Mouse (Mus musculus) embryo, embryonic 9.5 days (tissue): ENCODE results near the gene Hyls1.

ENCODE experiments used
- DNase-seq: peaks from one replicate; pipeline ENCODE4 v3.0.0-alpha.2; 2017; ENCODE audit errors: extremely low spot score

The Hyls1 gene

DNA sequence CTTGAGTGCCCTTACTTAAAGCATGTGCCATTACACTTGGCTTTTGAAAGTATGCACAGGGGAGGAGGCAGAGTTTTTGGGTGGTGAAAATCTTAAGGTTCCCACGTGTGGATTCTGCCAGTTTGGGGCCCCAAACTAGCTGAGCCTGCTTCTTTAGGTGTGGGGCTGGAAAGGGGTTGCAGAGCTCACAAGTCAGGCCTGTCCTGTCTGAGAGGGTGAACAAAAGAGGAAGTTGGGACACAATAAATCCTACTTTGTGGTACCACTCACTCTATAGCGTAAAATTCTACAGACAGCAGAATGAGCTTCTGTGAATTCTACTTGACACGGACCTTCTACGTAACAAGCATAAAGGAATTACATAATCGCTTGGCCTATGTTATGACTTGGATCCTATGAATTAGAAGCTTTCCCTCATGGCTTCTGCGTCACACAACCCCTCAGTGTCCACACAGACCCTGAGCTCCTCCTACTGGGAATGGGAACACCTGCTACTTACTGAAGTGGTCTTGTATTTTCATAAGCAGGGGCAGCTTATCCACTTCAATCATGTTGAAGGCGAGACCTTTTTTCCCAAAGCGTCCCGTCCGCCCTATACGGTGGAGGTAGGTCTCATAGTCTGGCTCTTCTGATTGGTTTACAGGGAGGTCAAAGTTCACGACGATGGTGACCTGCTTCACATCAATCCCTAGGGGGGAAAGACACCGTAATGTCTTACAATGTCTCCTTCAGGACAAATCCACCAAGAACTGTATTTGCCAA is 26.9 kb downstream of the Hyls1 start:
- DNase-seq = no peak

DNA sequence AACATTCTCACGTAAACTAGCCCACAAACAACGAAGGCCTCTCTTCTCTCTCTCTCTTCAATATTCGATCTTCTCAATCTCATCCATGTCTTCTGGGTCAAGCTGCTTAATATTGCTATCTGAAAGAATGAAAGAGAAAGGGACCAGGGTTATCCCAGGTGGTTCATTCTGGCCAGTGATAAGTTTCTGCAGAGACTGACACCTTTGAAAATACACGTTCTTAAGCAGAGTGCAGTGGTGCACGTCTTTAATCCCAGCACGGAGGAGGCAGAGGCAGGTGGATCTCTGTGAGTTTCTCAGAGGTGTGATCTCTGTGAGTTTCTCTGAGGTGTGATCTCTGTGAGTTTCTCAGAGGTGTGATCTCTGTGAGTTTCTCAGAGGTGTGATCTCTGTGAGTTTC is 28.3 kb downstream of the Hyls1 start:
- DNase-seq = no peak

DNA sequence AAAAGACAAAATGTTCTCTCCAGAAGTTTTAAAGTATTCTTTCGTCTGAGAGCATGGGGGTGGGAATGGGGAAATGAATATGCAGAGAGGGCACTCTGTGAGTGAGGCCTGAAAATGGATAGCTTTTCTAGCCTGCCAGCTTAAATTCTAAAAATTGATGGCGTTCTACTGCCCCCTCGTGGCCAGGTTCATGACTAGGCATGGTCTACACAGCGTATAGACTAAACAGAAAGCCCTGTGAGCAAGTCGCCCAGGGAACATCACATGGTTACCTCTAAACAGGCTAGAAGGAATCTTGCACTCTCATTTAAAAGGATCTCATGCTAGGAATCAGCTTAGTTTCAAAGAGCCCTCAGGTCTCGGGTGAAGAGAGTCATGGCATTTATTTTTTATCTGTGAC is 28.7 kb downstream of the Hyls1 start:
- peak; percentile 80 for DNase-seq

DNA sequence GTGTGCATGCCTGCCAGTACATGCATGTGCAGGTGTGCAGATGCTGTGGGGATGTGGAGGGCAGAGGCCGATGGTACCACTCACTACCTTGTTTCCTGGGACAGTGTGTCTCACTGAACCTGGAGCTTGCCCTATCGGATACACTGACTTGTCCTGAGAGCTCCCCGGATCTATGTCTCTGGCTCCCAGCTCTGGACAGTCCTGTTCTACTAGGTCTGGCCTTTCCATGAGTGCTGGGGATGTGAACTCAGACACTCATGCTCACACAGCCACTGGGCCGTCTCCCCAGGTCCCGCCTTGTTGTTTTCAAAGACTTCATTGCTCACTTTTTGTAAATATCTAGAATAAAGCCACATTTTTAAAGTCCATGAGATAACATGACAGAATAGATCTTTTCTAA is 29.2 kb downstream of the Hyls1 start:
- no peak for DNase-seq

DNA sequence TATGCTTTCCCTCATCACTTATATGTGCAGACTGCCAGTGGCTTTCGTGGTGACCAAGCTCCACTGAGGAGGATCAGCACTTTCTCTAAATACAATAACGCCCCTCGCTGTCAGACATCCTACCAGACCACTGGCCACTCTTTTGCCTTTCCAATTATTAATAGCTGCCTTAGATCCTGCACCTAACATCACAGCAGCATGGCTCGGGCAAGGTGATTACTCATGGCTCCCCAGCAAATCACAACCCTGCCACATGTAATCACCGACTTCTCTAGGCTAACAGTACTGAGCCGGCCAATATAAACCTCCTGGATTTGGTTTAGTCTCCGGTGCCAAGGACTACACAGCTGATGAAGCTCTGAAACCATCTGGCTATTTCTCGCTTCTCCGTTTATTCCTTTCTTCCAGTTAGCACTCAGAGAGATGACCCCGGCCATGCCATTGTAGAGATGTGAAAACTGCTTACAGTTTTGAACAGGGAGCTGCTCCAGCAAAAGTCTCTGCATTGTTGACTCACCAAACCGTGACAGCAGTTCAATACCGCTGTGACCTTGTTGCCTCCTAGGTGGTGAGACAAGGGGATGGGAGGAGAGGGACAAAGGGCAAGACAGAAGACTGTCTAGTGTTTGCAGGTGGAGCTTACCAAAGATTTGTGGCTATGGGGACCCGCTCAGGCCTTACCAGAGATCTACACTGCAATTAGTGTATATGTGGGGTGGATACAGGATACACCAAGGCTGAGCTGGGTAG is 31.0 kb downstream of the Hyls1 start:
- no peak for DNase-seq

DNA sequence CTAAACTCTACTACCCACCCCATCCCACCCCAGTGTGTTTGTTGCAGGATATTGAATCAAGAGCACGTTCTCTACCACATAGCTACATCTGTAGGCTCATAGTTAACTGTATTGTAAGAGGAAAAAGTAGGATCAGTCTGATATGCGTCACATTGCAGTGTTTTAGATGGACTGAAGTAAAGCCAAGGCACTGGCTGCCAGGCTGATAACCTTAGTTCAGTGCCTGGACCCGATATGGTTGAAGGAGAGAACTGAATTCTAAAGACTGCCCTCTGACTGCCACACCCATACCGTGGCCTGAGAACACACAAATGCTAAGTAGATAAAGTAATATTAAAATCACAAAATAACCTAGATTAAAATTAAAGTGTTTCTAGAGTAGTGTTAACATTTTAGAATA is 34.3 kb downstream of the Hyls1 start:
- DNase-seq = no peak

DNA sequence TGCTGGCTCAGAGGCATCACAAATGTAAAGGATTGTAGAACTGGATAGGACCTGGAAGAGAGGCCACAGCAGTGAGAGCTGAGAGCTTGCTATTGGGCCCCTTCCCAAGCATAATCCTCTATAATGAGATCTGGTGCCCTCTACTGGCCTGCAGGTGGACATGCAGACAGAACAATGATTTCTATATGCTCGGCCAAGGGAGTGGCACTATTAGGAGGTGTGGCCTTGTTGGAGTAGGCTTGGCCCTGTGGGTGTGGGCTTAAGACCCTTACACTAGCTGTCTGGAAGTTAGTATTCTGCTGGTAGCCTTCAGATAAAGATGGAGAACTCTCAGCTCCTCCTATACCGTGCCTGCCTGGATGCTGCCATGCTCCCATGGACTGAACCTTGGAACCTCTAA is 35.1 kb downstream of the Hyls1 start:
- peak; percentile 81 for DNase-seq

DNA sequence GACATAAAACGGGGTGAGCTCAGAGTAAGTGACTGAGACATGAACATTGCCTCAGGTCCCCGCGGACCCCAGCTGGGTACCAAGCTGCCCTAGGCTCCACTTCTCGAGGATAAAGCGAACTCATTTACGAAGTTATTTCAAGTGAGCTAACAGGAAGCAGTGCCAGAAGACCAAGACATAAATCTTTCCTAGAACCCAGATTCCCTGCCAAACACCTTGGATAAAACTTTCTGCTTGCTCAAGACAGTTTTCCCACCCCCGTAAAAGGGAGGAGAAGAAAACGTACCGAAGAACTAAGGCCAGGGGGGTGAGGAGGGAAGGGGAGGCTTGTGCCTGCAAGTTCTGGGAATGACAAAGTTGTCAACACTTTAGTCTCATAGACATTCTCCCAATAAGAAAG is 36.9 kb downstream of the Hyls1 start:
- DNase-seq = no peak

DNA sequence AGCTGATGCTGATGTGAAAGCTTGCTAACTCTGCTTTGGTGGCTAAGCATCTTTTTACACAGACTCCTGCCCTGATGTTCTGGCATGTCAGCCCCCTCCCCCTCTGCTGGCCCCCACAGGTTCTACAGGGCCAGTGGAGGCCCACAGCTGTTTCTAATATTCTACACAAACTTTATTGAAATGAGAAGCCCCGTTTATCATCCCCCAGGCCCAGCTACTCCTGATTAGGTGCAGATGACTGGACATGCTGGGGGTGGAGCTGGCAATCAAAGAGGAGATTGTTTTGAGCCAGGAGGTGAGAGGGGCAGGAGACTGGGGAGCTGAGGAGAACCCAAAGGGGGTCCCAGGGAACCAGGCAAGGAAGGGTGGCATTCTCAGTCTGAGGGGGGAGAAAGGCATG is 40.4 kb downstream of the Hyls1 start:
- peak; percentile 62 for DNase-seq

DNA sequence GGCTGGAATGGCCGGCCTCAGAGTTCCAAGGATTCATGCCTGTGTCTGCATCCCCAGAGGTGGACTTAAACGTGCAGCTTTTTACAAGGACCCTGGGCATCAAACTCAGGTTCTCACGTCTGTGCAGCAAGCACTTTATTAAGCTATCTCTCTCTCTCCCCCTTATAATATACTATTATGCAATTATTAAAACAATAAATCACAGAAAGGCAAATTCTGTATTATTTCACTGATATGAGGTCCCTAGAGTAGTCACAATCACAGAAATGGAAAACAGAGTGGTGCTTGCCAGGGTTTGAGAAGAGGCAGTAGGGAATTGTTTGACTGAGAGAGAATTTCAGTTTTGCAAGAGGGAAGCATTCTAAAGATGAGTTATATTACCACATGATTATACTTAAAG is 41.1 kb downstream of the Hyls1 start:
- no peak for DNase-seq

DNA sequence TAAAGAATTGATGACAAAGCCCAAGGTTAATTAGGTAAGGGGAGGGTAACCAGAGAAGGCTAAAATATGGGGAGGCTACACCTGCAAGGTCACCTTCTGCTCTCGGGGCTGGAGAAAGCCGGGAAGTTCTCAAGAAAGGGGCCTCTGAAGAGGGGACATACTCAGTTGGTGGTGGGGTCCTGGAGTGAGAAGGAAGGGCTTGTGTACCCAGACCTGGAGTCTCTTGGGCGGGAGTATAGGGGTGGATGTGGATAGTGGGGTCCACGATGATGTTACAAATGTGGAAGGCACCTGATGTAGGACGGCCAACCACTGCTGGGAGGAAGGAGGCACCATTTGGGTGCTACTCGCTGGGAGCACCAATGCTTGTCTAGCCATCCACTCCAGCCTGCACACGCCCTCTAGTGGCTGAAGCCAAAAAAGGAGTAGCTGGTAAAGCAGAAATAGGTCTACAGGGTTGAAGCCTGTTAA is 46.2 kb downstream of the Hyls1 start:
- DNase-seq = peak; percentile 69

DNA sequence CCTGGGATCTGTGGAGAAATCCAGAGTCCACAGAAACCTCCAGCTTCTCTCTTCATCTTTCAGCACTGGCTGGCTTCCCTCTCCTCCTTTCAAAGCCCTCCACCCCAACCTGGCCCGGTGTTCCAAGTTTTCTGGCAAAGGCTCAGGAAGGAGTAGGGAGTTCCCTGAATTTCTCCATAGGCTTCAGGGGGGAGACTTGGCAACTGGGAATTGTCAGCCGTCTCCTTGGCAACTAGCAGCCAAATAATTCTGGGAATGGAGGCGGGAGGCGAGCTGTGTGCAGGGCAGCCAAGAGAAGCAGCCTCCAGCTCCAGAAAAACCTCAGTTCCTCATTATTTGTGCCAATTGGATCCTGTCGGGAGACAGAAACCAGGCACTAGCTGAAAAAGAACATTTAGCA is 46.7 kb downstream of the Hyls1 start:
- peak; percentile 35 for DNase-seq

DNA sequence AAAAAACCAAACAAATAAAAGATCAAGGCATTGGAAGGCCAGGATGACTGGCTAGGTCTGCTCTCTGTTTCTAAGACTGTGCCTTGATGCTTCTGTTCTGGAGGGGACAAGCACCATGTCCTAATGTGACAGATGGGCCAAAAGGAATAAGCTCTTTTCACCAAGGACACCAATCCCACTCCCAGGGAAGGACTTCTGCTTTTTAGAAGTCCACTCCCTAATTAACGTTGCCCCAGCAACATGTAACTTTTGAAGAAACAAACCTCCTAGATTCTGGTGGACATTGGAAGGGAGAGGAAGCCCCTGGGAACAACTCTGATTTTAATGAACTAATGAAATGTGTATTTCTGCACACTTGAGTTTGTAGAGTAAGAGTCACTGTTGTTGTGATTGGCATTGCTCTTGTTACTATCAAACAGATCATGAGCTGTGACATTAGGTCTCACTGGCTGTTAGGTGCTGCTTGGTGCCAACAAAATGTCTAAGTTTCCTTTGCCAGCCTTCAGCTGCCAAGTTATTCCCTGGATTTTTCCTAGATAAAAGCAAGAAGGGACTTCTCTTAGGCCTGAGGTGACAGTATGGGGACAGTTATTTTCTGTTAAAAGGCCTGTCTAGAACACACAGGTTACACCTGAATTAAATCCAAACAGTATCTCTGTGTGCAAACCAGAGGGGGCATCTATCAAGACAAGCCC is 47.2 kb downstream of the Hyls1 start:
- DNase-seq = no peak

DNA sequence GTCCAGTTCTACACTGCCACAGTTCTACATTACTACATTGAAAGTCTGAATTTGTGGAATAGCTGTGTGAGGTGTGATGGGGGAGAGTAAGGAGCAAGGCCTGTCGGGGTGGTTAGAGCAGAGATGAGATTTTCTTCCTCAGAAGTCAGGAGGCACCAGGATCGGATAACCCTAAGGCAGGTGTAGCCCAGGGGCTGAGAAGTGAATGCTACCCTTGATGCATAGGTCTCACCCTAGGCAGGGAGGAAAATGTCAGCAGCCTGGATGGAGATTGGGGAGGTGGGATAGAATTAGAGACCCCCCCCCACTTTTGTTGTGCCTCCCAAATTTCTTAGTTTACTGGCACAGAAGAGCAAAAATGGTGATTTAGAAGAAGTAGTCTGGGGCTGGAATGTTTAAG is 48.0 kb downstream of the Hyls1 start:
- DNase-seq = no peak

DNA sequence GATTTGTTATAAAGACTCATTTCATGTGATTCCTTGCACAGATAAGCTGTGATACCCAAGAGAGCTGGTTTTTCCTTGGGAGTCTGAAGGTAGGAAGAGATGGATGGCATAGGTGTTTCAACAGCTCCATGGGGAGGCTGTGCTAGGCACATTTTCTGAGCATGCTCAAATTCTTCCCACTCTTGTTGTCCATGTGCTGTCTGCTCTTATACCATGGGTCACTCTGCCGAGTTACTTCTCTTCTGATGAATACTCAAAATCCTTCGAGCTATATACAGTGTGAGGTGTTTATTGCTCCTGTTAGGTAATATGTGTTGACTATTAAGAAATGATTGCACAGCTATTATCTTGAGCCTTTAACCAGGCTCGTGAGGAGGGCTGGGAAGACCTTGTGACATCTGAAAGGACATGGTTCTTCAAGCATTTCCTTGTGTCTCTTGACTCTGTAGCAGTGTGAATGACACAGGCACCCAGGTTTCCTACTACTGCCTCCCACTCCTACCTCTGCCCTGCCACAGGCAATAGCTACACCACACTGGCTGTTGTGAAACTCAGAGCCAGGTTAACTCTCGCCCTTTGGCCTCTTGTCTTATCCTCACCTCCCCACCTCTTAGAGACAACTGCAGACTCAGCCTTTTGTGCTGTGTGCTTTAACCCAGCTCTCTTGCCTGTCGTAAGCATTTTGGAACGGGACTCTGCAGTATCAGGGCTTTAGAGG is 49.4 kb downstream of the Hyls1 start:
- no peak for DNase-seq

DNA sequence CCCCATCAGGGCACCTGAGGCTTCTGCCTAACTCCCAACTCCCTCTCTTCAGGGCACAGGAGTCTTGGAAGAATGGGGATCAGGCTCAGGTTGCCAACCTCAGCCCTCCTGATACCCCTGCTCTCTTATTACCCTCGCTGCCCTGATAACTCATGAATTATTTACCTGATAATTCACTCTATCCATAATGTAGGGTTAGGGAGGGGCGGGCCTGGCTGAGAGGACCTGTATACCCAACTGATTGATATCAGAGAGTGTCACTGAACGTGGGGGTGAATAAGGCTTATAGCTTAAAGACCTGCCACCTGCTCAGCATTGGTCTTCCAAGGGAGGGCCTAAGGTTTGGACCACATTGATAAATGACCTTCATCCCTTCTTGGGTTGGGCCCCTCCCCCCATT is 52.0 kb downstream of the Hyls1 start, which contains the start of gene Gm1113:
Gm1113 (minus strand) TSS at position 101 of the 400 bp plus-strand sequence.
- no peak for DNase-seq

DNA sequence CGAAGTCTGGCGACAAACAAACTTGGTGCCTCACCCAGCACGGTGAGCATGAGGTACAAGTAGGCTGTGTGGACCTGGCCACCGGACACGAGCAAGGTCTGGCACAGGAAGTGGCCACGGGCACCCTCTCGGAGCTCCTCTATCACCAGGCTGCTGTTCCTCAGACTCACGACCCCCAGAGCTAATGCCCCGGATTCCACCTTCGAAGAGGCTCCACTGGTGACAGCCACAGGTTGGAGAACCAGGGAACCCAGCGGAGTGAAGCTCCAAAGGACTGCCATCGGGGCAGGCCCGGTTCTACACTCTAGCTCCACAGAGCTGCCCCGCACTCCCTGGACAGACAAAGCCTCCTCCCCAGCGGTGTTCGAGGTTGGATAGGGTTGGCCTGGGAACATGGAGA is 53.5 kb downstream of the Hyls1 start:
- no peak for DNase-seq

DNA sequence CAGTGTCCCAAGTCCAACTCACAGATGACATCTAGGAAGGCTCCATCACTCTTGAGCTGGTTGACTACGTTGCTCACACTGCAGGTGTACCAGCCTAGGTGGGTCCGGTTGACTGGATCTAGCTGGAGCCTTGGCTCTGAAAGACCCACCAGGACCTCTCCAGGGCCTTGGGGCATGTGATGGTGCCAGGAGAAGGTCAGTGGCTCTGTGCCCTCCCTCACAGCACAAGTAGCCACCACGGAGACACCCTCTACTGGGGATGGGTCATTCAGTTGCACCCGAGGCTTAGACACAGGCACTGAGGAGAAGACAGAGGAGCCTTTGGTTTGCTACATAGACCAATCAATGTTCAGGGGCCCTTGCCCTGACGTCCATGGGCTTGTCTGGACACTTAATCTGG is 54.0 kb downstream of the Hyls1 start:
- DNase-seq = no peak

DNA sequence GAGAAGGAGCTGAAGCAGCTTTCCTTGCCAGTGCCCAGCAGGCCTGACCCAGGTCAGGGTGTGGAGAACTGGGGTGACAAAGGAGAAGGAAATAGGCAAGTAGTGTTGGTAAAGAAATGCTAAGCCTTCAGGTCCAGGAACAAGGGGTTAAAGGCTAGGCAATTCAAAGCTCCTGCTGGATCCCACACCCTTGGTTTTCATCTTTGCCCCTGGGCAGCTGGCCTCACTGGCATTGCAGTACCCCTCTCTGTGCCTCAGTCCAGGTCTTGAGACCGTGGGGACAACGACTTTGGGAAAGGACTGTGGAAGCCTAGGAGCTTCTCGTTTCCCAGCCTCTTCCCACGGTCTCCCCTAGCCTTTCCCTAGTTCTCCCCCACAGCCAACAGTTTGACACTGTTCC is 56.3 kb downstream of the Hyls1 start:
- no peak for DNase-seq
